Mouse (Mus musculus) MEL (cell line): Measurements from ENCODE around the gene Cd47. TPM values are rescaled to one million over a fixed set of nuclear protein-coding genes. Genes with fewer than 3 reads are reported as not detected.

Experiments used
- DNase-seq: peaks from one replicate; pipeline ENCODE4 v3.0.0; 2011; ENCODE audit warnings: low read depth, low spot score
- H3K27ac ChIP-seq: 2 replicates; pipeline ENCODE4 v1.5.1; 2012; ENCODE audit warnings: low read depth, mild to moderate bottlenecking, control low read depth, low read length, moderate library complexity; ENCODE audit not compliant: control insufficient read depth
- H3K27me3 ChIP-seq, 2 experiments: fragments of 150-350 bp in 1 of 2; sonication (generic) in 1 of 2; 2 replicates each; pipeline ENCODE4 v1.6.1; 2012; ENCODE audit warnings: low read length in 2 of 2, mild to moderate bottlenecking in 2 of 2, improper control_type of control experiment in 1 of 2, moderate library complexity in 1 of 2; ENCODE audit not compliant: insufficient read depth in 2 of 2, control insufficient read depth in 1 of 2
- H3K36me3 ChIP-seq, 2 experiments: 2 replicates each; pipeline ENCODE4 v1.6.1; 2012 to 2014; ENCODE audit warnings: low read length in 2 of 2, improper control_type of control experiment in 1 of 2, inconsistent platforms in 1 of 2, mild to moderate bottlenecking in 1 of 2; ENCODE audit not compliant: insufficient read depth in 2 of 2, control insufficient read depth in 1 of 2
- H3K4me1 ChIP-seq, 2 experiments: fragments of 150-350 bp in 1 of 2; sonication (generic) in 1 of 2; 2 replicates each; pipeline ENCODE4 v1.6.1; 2012; ENCODE audit warnings: low read length in 2 of 2, improper control_type of control experiment in 1 of 2, mild to moderate bottlenecking in 1 of 2; ENCODE audit not compliant: insufficient read depth in 2 of 2, control insufficient read depth in 1 of 2
- H3K4me3 ChIP-seq, 2 experiments: fragments of 150-350 bp in 1 of 2; sonication (generic) in 1 of 2; 2 replicates each; pipeline ENCODE4 v1.5.1; 2012; ENCODE audit warnings: low read depth in 2 of 2, low read length in 2 of 2, mild to moderate bottlenecking in 2 of 2, moderate library complexity in 2 of 2, control low read depth in 1 of 2, improper control_type of control experiment in 1 of 2; ENCODE audit not compliant: control insufficient read depth in 1 of 2, insufficient read depth in 1 of 2
- H3K79me2 ChIP-seq: 2 replicates; pipeline ENCODE4 v1.6.1; 2012; ENCODE audit warnings: mild to moderate bottlenecking, low read length, moderate library complexity; ENCODE audit not compliant: control insufficient read depth, poor library complexity, insufficient read depth
- H3K9ac ChIP-seq: 2 replicates; pipeline ENCODE4 v1.6.1; 2012; ENCODE audit warnings: low read depth, mild to moderate bottlenecking, control low read depth, low read length, moderate library complexity; ENCODE audit not compliant: control insufficient read depth, poor library complexity, severe bottlenecking
- H3K9me3 ChIP-seq: fragments of 150-350 bp; sonication (generic); replicated peaks from 2 replicates; pipeline ENCODE4 v1.6.1; 2012; ENCODE audit warnings: mild to moderate bottlenecking, low read length, improper control_type of control experiment, moderate library complexity; ENCODE audit not compliant: insufficient read depth
- CHD2 ChIP-seq: IDR thresholded peaks from 2 replicates; pipeline ENCODE4 v1.6.1; 2011; ENCODE audit warnings: low read length, improper control_type of control experiment
- CTCF ChIP-seq, 3 experiments: IDR thresholded peaks in 2 of 3; conservative IDR thresholded peaks in 1 of 3; 2 replicates each; pipeline ENCODE4 v1.5.1; 2011 to 2012; ENCODE audit warnings: low read length in 3 of 3, low read depth in 2 of 3, mild to moderate bottlenecking in 2 of 3, improper control_type of control experiment in 1 of 3, inconsistent platforms in 1 of 3, mixed read lengths in 1 of 3, moderate library complexity in 1 of 3; ENCODE audit not compliant: control insufficient read depth in 1 of 3, insufficient read depth in 1 of 3, poor library complexity in 1 of 3, severe bottlenecking in 1 of 3
- EP300 ChIP-seq, 2 experiments: IDR thresholded peaks; 2 replicates each; pipeline ENCODE4 v1.6.1; 2011; ENCODE audit warnings: improper control_type of control experiment in 2 of 2, low read length in 2 of 2, low read depth in 1 of 2, mild to moderate bottlenecking in 1 of 2
- ETS1 ChIP-seq: IDR thresholded peaks from 2 replicates; pipeline ENCODE4 v1.6.1; 2012; ENCODE audit warnings: low read depth, mild to moderate bottlenecking, inconsistent platforms, low read length, improper control_type of control experiment, moderate library complexity
- GATA1 ChIP-seq: IDR thresholded peaks from 2 replicates; pipeline ENCODE4 v1.6.1; 2011; ENCODE audit warnings: low read depth, low read length, improper control_type of control experiment
- HCFC1 ChIP-seq: IDR thresholded peaks from 2 replicates; pipeline ENCODE4 v1.6.1; 2012; ENCODE audit warnings: low read depth, mild to moderate bottlenecking, inconsistent platforms, low read length, improper control_type of control experiment, moderate library complexity
- JUND ChIP-seq: IDR thresholded peaks from 2 replicates; pipeline ENCODE4 v1.6.1; 2011; ENCODE audit warnings: low read depth, mild to moderate bottlenecking, improper control_type of control experiment, low read length
- MXI1 ChIP-seq: IDR thresholded peaks from 2 replicates; pipeline ENCODE4 v1.6.1; 2011; ENCODE audit warnings: mild to moderate bottlenecking, low read depth, low read length, improper control_type of control experiment
- MYC ChIP-seq: IDR thresholded peaks from 2 replicates; pipeline ENCODE4 v1.6.1; 2011; ENCODE audit warnings: low read depth, mild to moderate bottlenecking, low read length, improper control_type of control experiment, moderate library complexity
- NELFE ChIP-seq: IDR thresholded peaks from 2 replicates; pipeline ENCODE4 v1.6.1; 2011; ENCODE audit warnings: low read depth, low read length, improper control_type of control experiment
- NRF1 ChIP-seq: IDR thresholded peaks from 2 replicates; pipeline ENCODE4 v1.6.1; 2014; ENCODE audit warnings: low read depth, mild to moderate bottlenecking, inconsistent platforms, low read length, improper control_type of control experiment, moderate library complexity; ENCODE audit not compliant: poor library complexity, insufficient read depth, severe bottlenecking
- POLR2AphosphoS2 ChIP-seq: IDR thresholded peaks from 2 replicates; pipeline ENCODE4 v1.6.1; 2011; ENCODE audit warnings: low read length, improper control_type of control experiment
- RCOR1 ChIP-seq: IDR thresholded peaks from 2 replicates; pipeline ENCODE4 v1.6.1; 2012; ENCODE audit warnings: low read depth, mild to moderate bottlenecking, inconsistent platforms, low read length, improper control_type of control experiment
- SIN3A ChIP-seq: IDR thresholded peaks from 2 replicates; pipeline ENCODE4 v1.6.1; 2012; ENCODE audit warnings: low read length, improper control_type of control experiment, inconsistent platforms
- TCF12 ChIP-seq: IDR thresholded peaks from 2 replicates; pipeline ENCODE4 v1.6.1; 2014; ENCODE audit warnings: low read depth, mild to moderate bottlenecking, inconsistent platforms, low read length, improper control_type of control experiment, moderate library complexity
- UBTF ChIP-seq: IDR thresholded peaks from 2 replicates; pipeline ENCODE4 v1.6.1; 2012; ENCODE audit warnings: low read depth, mild to moderate bottlenecking, inconsistent platforms, low read length, improper control_type of control experiment, moderate library complexity, borderline replicate concordance; ENCODE audit not compliant: insufficient read depth
- ZC3H11A ChIP-seq: IDR thresholded peaks from 2 replicates; pipeline ENCODE4 v1.6.1; 2012; ENCODE audit warnings: low read depth, mild to moderate bottlenecking, inconsistent platforms, low read length, improper control_type of control experiment
- polyA plus RNA-seq, 2 experiments: library from polyadenylated mRNA; stranded (reverse) in 1 of 2; unstranded in 1 of 2; fragments of >175 nt in 1 of 2; fragments of >200 nt in 1 of 2; gene quantifications; 2 replicates each; pipeline versions ENCODE4 v1.2.1 to v1.2.4; 2012; ENCODE audit warnings: low replicate concordance in 2 of 2, low read depth in 1 of 2; ENCODE audit not compliant: insufficient read length in 2 of 2, insufficient read depth in 1 of 2, missing spikeins in 1 of 2
- total RNA-seq: library from RNA; depleted of rRNA; stranded (reverse); fragments of 300-350 nt; gene quantifications from 2 replicates; pipeline ENCODE4 v1.2.3, GENCODE M21; 2012

Gene Cd47
- total and polyA plus RNA-seq, 3 experiments: 45.9 to 57.5 (median 51.7) TPM

DNA sequence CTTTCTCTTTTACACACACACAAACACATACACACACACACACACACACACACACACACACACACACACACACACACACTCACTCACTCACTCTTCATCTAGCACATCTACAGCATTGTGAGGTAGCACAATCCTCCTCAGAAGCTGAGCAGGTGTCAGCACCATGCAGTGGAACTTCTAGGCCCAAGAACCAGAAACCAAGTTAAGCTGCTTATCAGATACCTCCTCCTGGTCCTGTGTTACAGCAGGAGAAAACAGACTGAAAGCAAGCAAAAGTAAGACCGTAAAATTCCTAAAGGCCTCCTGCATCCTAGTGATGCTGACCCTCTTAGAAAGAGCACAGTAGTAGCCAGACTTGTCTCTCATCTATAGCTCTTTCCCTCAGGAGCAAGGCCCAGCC is 67.9 kb downstream of the Cd47 start:
- H3K79me2 ChIP-seq: peaks cover 21% of the 10 kb centered on the region; the same call in 1 of the 2 replicates
- H3K27ac ChIP-seq: no peak overlapping the region
- H3K27me3 ChIP-seq: no peaks in the 10 kb centered on the region
- H3K9me3 ChIP-seq: no peaks in the 10 kb centered on the region
- TF ChIP-seq ZC3H11A (no peak), JUND (no peak), ETS1 (no peak), CHD2 (no peak), CTCF (IDR thresholded peaks at IDR 0.05 in 2 of 3, conservative IDR thresholded peaks at IDR 0.05 in 1 of 3; ENCODE audit: control insufficient read depth in 1 of 3, insufficient read depth in 1 of 3, low read depth in 2 of 3, low read length in 3 of 3, poor library complexity in 1 of 3, severe bottlenecking in 1 of 3) (no peak), MYC (no peak), UBTF (no peak), HCFC1 (no peak), NRF1 (no peak), POLR2AphosphoS2 (no peak), MXI1 (no peak)
- peaks cover 9% of the 10 kb centered on the region in 2 experiments; a peak in 3 of 4 replicates for H3K36me3 ChIP-seq
- no peak overlapping the region for H3K9ac ChIP-seq
- no peak for DNase-seq
- no peak overlapping the region for H3K4me3 ChIP-seq
- peaks cover 0 to 4% of the 10 kb centered on the region in 2 experiments; a peak in 2 of 4 replicates for H3K4me1 ChIP-seq

DNA sequence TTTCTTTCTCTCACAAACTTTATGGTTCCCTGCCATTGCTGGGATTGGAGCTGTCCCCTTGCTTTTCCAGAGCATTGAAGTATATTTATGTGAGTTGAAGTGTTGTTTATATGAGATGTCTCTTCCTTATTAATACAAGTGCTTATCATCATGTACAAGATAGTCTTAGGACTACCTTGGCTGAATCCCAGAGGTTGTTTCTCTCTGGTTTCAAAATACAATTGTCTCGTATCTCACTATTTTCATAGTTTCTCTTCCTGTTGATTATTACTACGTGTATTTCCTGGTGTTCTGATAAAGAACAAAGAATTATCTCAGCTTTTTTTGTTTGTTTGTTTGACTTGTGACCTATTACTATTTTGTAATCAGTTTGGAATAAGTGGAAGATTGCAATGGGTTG is 73.6 kb downstream of the Cd47 start:
- Histone ChIP-seq H3K4me1 (peaks cover 18 to 29% of the 10 kb centered on the region in 2 experiments), H3K9me3 (no peaks in the 10 kb centered on the region), H3K36me3 (peaks cover 5 to 36% of the 10 kb centered on the region in 2 experiments), H3K79me2 (peaks cover 35% of the 10 kb centered on the region), H3K27ac (no peak overlapping the region), H3K4me3 (peak overlapping the region in 1 of 2 experiments; percentile 45; a peak in 1 of 4 replicates), H3K27me3 (no peaks in the 10 kb centered on the region), H3K9ac (no peak overlapping the region)
- peak; percentile 63 for DNase-seq
- TF ChIP-seq CTCF (IDR thresholded peaks at IDR 0.05 in 2 of 3, conservative IDR thresholded peaks at IDR 0.05 in 1 of 3; ENCODE audit: control insufficient read depth in 1 of 3, insufficient read depth in 1 of 3, low read depth in 2 of 3, low read length in 3 of 3, poor library complexity in 1 of 3, severe bottlenecking in 1 of 3) (no peak), ETS1 (peak; percentile 78), SIN3A (peak; percentile 51), RCOR1 (peak; percentile 23; the same call in 1 of the 2 replicates), TCF12 (peak; percentile 31; the same call in 1 of the 2 replicates), NELFE (no peak), EP300 (IDR thresholded peaks at IDR 0.05; ENCODE audit: low read depth in 1 of 2, low read length in 2 of 2) (peak; percentile 72 to 79), GATA1 (peak; percentile 75)
